Mouse (Mus musculus): Measurements from ENCODE around the gene Bglap2. TPM values are rescaled to one million over a fixed set of nuclear protein-coding genes. Genes with fewer than 3 reads are reported as not detected.
A peak's percentile ranks its signal among the peaks of the same experiment; 100 is the strongest.
"Not testable (repeated sequence)": the region's sequence is repeated elsewhere in the genome, so short reads cannot be mapped to it uniquely, and the experiment has no call there.

Bglap2 gene
- total RNA-seq, 2 experiments from 2014 or later, result 2.0 TPM; not detected in 1

GRCm38 (mm10) chr3:88393776-88394375 is 15.4 kb upstream of the Bglap2 start:
- no peak for DNase-seq (ENCODE audit: low spot score in 2 of 2)

- no peak for DNase-seq (ENCODE audit: low spot score in 2 of 2)
Observed at GRCm38 (mm10) chr3:88384364-88384763, 5.9 kb upstream of the Bglap2 start, which contains the start of gene Bglap. TSS of gene Bglap (minus strand) at chr3:88384464.

GRCm38 (mm10) chr3:88382383-88382782 is 3.9 kb upstream of the Bglap2 start:
- DNase-seq (ENCODE audit: low spot score in 2 of 2), result not testable (repeated sequence)

GRCm38 (mm10) chr3:88381389-88382315 is 3.2 kb upstream of the Bglap2 start:
- peak in 1 of 2 experiments; percentile 37 for DNase-seq (ENCODE audit: low spot score in 2 of 2)

- DNase-seq (ENCODE audit: low spot score in 2 of 2), result not testable (repeated sequence)
Observed at GRCm38 (mm10) chr3:88376644-88377043, 1.9 kb downstream of the Bglap2 start.

- DNase-seq (ENCODE audit: low spot score in 2 of 2), result not testable (repeated sequence)
Observed at GRCm38 (mm10) chr3:88375750-88376626, 2.5 kb downstream of the Bglap2 start.

GRCm38 (mm10) chr3:88372643-88373042 is 5.9 kb downstream of the Bglap2 start, which contains the start of gene Bglap3:
TSS of gene Bglap3 (minus strand) at chr3:88372743.
- not testable (repeated sequence) for DNase-seq (ENCODE audit: low spot score in 2 of 2)

GRCm38 (mm10) chr3:88368511-88368910 is 10.0 kb downstream of the Bglap2 start:
- DNase-seq (ENCODE audit: low spot score in 2 of 2), result not testable (repeated sequence)

- not testable (repeated sequence) for DNase-seq (ENCODE audit: low spot score in 2 of 2)
Observed at GRCm38 (mm10) chr3:88367517-88367916, 11.0 kb downstream of the Bglap2 start.

- peak; percentile 59 to 78 for DNase-seq (ENCODE audit: low spot score in 2 of 2)
Observed at GRCm38 (mm10) chr3:88366830-88367428, 11.6 kb downstream of the Bglap2 start.

- DNase-seq (ENCODE audit: low spot score in 2 of 2), result peak; percentile 40 to 57
Observed at GRCm38 (mm10) chr3:88365705-88366361, 12.7 kb downstream of the Bglap2 start.

GRCm38 (mm10) chr3:88364337-88364736 is 14.2 kb downstream of the Bglap2 start, which contains the start of gene Paqr6:
TSS of gene Paqr6 (plus strand) at chr3:88364584.
- no peak for DNase-seq (ENCODE audit: low spot score in 2 of 2)

GRCm38 (mm10) chr3:88363700-88364099 is 14.8 kb downstream of the Bglap2 start:
- no peak for DNase-seq (ENCODE audit: low spot score in 2 of 2)

- no peak for DNase-seq (ENCODE audit: low spot score in 2 of 2)
Observed at GRCm38 (mm10) chr3:88361612-88362313, 16.7 kb downstream of the Bglap2 start.

GRCm38 (mm10) chr3:88361096-88361495 is 17.4 kb downstream of the Bglap2 start:
- no peak for DNase-seq (ENCODE audit: low spot score in 2 of 2)

- DNase-seq (ENCODE audit: low spot score in 2 of 2), result no peak
Observed at GRCm38 (mm10) chr3:88359989-88360388, 18.5 kb downstream of the Bglap2 start.

- DNase-seq (ENCODE audit: low spot score in 2 of 2), result no peak
Observed at GRCm38 (mm10) chr3:88359584-88359983, 18.9 kb downstream of the Bglap2 start.

- no peak for DNase-seq (ENCODE audit: low spot score in 2 of 2)
Observed at GRCm38 (mm10) chr3:88354396-88355165, 23.9 kb downstream of the Bglap2 start.

GRCm38 (mm10) chr3:88352907-88353306 is 25.6 kb downstream of the Bglap2 start:
- no peak for DNase-seq (ENCODE audit: low spot score in 2 of 2)
